Mouse (Mus musculus) bone marrow macrophage, adult 2 months (primary cell): Measurements from ENCODE around the gene Th. TPM values are rescaled to one million over a fixed set of nuclear protein-coding genes. Genes with fewer than 3 reads are reported as not detected.
A peak's percentile ranks its signal among the peaks of the same experiment; 100 is the strongest.

Source experiments
- H3K27ac ChIP-seq: 2 replicates; pipeline ENCODE4 v1.5.1; 2012; ENCODE audit warnings: low read depth, low read length; ENCODE audit not compliant: insufficient read depth
- H3K4me1 ChIP-seq: 2 replicates; pipeline ENCODE4 v1.6.1; 2012; ENCODE audit warnings: low read length; ENCODE audit not compliant: control insufficient read depth, insufficient read depth
- H3K4me3 ChIP-seq: 2 replicates; pipeline ENCODE4 v1.5.1; 2012; ENCODE audit warnings: mild to moderate bottlenecking, low read length, moderate library complexity; ENCODE audit not compliant: insufficient read depth
- CTCF ChIP-seq: IDR thresholded peaks from 2 replicates; pipeline ENCODE4 v1.5.1; 2012; ENCODE audit warnings: low read depth, mild to moderate bottlenecking, low read length, moderate library complexity
- POLR2A ChIP-seq: IDR thresholded peaks from 2 replicates; pipeline ENCODE4 v1.6.1; 2012; ENCODE audit warnings: mild to moderate bottlenecking, low read depth, low read length, borderline replicate concordance
- polyA plus RNA-seq: library from polyadenylated mRNA; stranded (reverse); fragments of >200 nt; gene quantifications from 2 replicates; pipeline ENCODE4 v1.2.4, GENCODE M21; 2012; ENCODE audit not compliant: missing spikeins, insufficient read depth, insufficient read length

The Th gene
- polyA plus RNA-seq, 1 experiment = not detected

DNA sequence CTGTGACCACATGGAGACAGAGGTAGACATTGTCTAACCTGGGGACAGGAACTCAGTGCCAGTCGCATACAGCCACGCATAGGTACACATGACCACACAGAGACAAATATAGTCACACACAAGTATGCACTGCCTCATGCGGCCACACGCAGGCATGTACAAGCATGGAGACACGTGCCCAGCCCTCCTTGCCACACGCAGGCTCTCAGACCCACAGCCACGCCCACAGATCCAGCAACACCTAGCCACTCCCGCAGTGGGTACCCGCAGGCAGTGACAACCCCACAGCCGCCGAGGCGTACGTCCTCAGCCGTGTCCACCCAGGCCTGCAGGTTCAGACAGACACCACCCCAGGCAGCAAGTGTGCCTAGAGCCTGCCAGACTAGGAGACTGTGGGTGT, 4.8 kb upstream of the Th start:
- TF ChIP-seq POLR2A (no peak), CTCF (no peak)
- no peaks in the 10 kb centered on the region for H3K4me1 ChIP-seq
- H3K27ac ChIP-seq = no peak overlapping the region
- no peak overlapping the region for H3K4me3 ChIP-seq

DNA sequence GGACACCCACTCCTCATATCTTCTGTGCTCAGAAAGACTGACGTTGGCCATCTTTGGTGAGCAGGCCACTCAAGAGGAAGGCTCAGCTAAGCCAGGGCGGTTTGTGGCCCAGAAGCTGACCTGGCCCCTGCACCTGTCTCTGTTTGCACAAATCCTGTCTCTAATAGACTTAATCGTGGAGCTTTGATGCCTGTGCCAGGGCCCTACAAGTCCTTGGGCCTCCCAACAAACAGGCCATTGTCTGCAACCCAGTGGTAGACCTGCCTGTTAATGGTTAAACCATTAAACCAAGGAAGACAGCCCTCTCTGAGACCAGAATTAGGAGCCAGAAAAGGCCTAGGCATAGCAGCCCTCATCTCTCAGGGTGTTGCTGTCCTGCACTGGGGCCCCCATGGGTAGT, 1.5 kb upstream of the Th start:
- TF ChIP-seq CTCF (no peak), POLR2A (no peak)
- no peaks in the 10 kb centered on the region for H3K4me1 ChIP-seq
- no peak overlapping the region for H3K27ac ChIP-seq
- no peak overlapping the region for H3K4me3 ChIP-seq

DNA sequence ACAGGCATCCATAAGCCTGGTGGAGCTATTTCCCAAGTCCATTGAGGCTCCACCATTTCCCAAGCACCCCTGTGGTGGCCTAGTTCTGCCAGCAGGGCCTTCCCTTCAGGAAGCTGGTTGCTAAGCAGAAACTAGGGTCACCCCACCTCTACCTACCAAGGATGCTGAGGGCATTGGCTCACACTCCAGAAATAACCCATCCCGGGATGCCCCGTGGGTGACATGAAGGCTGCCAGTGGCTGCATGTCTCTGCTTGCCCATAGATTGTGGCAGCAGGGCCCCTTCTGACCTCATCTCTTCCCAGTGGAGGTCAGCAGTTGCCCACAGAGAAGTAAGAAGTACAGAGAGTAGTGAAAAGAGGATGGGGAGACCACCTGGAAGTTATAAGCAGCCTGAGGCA, 1.4 kb downstream of the Th start:
- Histone ChIP-seq H3K4me1 (no peaks in the 10 kb centered on the region), H3K4me3 (no peak overlapping the region), H3K27ac (no peak overlapping the region)
- TF ChIP-seq POLR2A (no peak), CTCF (no peak)

DNA sequence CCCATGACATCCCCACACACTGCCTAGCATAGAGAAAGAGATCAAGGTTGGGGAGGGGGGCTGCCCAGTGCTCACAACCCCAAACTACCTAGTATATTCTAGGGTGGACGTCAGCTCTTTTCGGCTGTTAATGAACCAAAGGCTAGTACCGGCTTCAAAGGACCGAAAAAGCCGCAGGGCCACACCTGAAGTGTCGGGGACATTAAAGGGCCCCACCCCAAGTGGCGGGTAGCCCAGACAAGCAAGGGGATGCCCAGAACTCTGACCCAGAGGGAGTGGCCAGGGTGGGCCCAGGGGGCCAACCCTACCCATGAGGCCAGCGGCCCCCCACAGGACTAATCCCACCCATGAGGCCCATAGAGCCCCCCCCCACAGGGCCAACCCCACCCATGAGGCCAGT, 3.6 kb downstream of the Th start:
- Histone ChIP-seq H3K4me1 (no peaks in the 10 kb centered on the region), H3K4me3 (no peak overlapping the region), H3K27ac (no peak overlapping the region)
- no peak for TF ChIP-seq CTCF
- TF ChIP-seq POLR2A = no peak

DNA sequence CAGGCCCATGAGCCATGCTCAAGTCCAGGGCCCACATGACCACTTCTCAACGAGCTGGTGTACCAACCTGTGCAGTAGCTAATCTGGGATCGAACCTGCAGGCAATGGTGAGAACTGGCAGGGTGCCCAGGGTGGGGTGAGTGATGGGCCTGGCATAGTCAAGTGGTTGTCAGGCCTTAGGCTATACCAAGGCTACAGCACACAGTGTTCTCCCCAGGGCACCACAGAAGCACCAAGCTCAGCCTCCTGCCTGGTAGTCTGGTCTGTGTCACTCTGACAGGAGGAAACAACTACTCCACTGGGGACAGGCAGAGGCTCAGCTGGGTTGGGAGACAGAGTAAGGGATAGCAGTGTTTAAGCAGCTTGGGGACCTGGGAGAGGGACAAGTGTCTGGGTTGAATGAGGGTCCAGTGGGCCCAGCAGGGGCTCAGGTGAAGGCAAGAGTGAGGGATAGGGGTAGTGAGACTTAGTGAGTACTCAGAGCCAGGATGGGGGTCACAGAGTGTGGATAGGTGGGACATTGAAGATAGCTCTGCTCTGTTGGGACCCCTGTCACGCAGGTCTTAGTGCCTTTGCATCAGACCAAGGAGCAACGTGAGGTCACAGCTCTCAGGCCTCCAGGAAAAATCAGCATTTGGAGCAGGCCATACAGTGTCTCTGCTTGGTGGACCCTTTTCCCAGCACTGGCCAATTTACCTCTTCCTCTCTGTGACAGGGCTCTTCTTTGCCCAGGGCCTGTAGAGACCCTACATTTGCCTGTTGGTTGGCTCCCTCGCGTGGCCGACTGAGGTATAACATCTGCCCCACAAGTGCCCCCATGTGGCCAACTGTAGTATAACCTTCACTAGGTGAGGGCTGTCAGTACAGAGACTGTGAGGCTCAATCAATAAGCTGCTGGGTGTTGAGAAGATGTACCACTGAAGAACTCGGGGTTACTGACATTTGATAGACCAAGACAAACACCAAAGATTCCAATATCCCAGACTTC, 12.0 kb downstream of the Th start:
- H3K27ac ChIP-seq = no peak overlapping the region
- peak; percentile 100 for TF ChIP-seq CTCF
- no peak for TF ChIP-seq POLR2A
- no peak overlapping the region for H3K4me3 ChIP-seq
- H3K4me1 ChIP-seq = no peaks in the 10 kb centered on the region

DNA sequence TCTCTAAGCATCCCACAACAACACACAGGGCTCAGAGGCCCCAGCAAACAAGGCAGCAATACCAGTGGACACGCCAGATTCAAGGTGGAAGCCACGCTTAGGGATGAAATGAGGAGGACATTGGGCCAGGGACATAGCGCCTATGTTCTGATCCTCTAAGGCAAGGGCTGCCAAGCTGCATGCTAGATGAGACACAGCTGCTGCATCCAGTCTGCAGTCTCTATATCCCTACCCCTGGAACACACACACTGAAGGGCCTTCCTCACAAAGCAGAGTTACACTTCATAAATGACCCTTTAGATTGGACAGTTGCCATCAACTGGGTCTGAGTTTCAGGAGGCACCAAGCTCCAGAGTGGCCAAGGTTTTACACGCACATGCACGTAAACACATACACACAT, 13.3 kb downstream of the Th start:
- no peak for TF ChIP-seq CTCF
- no peak for TF ChIP-seq POLR2A
- no peak overlapping the region for H3K27ac ChIP-seq
- no peak overlapping the region for H3K4me3 ChIP-seq
- H3K4me1 ChIP-seq = no peaks in the 10 kb centered on the region

DNA sequence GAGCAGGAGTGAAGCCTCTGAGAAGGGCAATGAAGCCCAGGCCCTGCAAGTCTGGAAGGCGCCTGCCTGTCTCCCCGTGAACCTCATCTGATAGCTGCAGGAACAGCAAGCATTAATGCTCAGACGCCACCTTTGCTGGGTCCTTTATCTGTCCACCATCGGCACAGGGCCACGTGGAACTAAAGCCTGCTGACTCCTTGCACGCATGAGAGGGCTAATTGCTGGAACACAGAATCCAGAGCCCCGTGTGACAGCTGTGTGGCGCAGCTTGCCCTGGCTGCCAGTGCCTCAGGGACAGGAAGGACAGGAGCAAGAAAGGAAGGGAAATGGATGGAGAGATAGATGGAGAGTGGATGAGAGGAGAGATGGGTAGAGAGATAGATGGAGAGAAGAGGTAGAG, 14.8 kb downstream of the Th start:
- Histone ChIP-seq H3K27ac (no peak overlapping the region), H3K4me3 (no peak overlapping the region), H3K4me1 (no peaks in the 10 kb centered on the region)
- TF ChIP-seq POLR2A (no peak), CTCF (no peak)

DNA sequence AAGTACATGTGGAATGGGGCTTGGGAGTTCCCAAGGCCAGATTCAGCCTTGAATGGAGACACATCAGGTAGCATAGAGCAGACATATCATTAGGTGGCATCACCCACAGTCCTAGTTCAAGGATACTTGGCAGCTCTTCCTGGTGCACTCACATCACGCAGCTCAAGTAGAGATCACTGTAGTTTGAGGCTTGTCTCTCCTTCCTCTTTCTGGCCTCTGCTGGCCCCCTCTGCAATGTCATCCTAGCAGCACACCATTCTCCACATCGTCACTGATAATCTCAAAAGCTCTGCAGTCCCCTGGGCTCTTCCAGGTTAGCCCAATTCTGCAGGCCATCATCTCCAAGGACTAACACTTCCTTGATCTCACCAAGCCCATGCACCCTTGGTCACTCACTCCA, 19.2 kb downstream of the Th start:
- no peak overlapping the region for H3K27ac ChIP-seq
- TF ChIP-seq POLR2A = no peak
- no peaks in the 10 kb centered on the region for H3K4me1 ChIP-seq
- H3K4me3 ChIP-seq = no peak overlapping the region

DNA sequence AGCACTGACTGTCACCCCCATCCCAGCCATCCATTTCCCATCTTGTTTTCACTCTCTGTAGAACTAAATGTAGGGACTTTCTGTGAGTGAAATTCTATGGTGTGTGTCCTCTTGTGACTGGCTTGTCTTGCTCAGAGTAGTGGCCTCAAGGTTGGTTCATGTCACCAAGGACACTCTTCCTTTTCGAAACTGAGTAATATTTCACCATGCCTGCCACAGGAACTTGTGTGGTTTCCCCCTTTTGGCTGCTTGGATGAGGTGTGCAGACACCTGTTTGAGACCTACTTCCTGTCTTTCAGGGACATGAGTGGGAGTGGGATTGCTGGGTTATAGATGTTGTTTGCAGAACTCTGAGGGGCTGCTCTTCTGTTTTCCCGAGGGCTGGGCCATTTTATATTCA, 20.8 kb downstream of the Th start:
- no peak overlapping the region for H3K4me3 ChIP-seq
- no peak overlapping the region for H3K27ac ChIP-seq
- no peaks in the 10 kb centered on the region for H3K4me1 ChIP-seq
- no peak for TF ChIP-seq POLR2A
- TF ChIP-seq CTCF = no peak

DNA sequence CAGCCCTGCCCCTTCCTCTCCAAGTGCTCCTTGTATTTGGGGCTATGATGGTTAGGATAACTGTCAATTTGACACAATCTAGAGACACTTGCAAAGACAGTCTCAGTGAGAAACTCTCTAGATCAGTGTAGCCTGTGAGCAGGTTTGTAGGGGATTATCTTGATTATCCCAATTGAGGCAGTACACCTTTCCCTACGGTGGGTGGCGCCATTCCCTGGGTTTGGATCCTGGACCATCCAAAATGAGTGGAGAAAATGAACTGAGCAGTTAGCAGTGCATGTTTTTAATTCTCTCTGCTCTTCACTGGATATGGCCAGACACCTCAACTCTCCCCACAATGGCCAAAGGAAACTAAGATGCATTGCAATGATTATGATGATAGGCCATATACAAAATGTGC, 21.3 kb downstream of the Th start:
- Histone ChIP-seq H3K27ac (no peak overlapping the region), H3K4me3 (no peak overlapping the region), H3K4me1 (no peaks in the 10 kb centered on the region)
- TF ChIP-seq CTCF (no peak), POLR2A (no peak)
